Mouse (Mus musculus): Measurements from ENCODE around the gene Gm28305. TPM values are rescaled to one million over a fixed set of nuclear protein-coding genes. Genes with fewer than 3 reads are reported as not detected.

Gene Gm28305
- polyA plus RNA-seq, 1 experiment = not detected

- Histone ChIP-seq H3K4me3 (ENCODE audit: insufficient read depth, low read length) (no peak overlapping the region), H3K27ac (ENCODE audit: insufficient read depth, low read length) (no peak overlapping the region), H3K4me1 (ENCODE audit: control insufficient read depth, insufficient read depth, low read length) (0 out of 2 replicates have a peak, but pooled peaks cover 2% of the 10 kb centered on the region)
- TF ChIP-seq CTCF (IDR thresholded peaks at IDR 0.05; ENCODE audit: borderline replicate concordance, insufficient read depth, low read length) = no peak
- TF ChIP-seq POLR2A (IDR thresholded peaks at IDR 0.05; ENCODE audit: low read depth, low read length) = no peak
Measured at GRCm38 (mm10) chr9:104123101-104123500, 82.6 kb downstream of the Gm28305 start.

DNA sequence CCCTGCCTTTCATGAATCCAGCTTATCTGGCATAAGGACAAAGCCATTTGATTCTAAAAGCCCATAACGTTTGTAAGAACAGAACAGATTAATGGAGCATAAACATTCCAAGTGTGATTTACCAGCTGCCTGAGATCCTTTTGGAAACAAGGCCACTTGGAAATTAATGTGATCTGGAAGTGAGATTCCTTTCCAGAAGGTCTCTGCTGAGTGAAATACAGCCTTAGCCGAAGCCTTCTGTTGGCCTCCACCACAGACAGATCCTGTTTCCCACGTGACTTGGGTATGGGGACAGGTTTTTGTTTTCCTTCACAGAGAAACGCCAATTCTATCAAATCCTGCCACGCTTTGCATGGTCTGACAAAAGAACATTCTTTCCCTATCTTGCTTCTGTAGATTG is 83.2 kb downstream of the Gm28305 start:
- no peak overlapping the region for H3K4me3 ChIP-seq (ENCODE audit: insufficient read depth, low read length)
- H3K27ac ChIP-seq (ENCODE audit: insufficient read depth, low read length) = no peak overlapping the region
- H3K4me1 ChIP-seq (ENCODE audit: control insufficient read depth, insufficient read depth, low read length) = 0 out of 2 replicates have a peak, but pooled peaks cover 2% of the 10 kb centered on the region
- TF ChIP-seq POLR2A (IDR thresholded peaks at IDR 0.05; ENCODE audit: low read depth, low read length) (no peak), CTCF (IDR thresholded peaks at IDR 0.05; ENCODE audit: borderline replicate concordance, insufficient read depth, low read length) (no peak)

Other genes with a start within 250 kb of the Gm28305 start
- 12.4 and 15.8 TPM in 2 replicates for gene Nphp3, start 38.1 kb upstream of the Gm28305 start, polyA plus RNA-seq (2011; ENCODE audit: insufficient read length, low read depth, missing spikeins)
- gene Uba5, start 22.5 kb downstream of the Gm28305 start, polyA plus RNA-seq (2011; ENCODE audit: insufficient read length, low read depth, missing spikeins) = 50.3 and 52.0 TPM in 2 replicates
- gene Acad11, start 22.7 kb downstream of the Gm28305 start, polyA plus RNA-seq (2011; ENCODE audit: insufficient read length, low read depth, missing spikeins) = 14.0 and 14.5 TPM in 2 replicates
- gene Ackr4, start 86.3 kb downstream of the Gm28305 start, polyA plus RNA-seq (2011; ENCODE audit: insufficient read length, low read depth, missing spikeins) = 0.74 TPM in 1 of 2 replicates, not detected in the other
- gene Dnajc13, start 222.3 kb downstream of the Gm28305 start, polyA plus RNA-seq (2011; ENCODE audit: insufficient read length, low read depth, missing spikeins) = 107 and 109 TPM in 2 replicates